Mouse (Mus musculus) hindbrain, postnatal 0 days (tissue): ENCODE results near the gene Myg1. TPM values are rescaled to one million over a fixed set of nuclear protein-coding genes. Genes with fewer than 3 reads are reported as not detected.

Source experiments
- ATAC-seq: fragments of 200-750 bp; cut with Nextera tagmentation; 2 replicates; pipeline ENCODE4 v1.8.0; 2017; ENCODE audit warnings: mild to moderate bottlenecking, moderate TSS enrichment, moderate library complexity
- DNase-seq: peaks from one replicate; pipeline ENCODE4 v3.0.0-alpha.2; 2015; ENCODE audit warnings: low spot score
- H3K27ac ChIP-seq: fragments of 300-500 bp; sonication (generic); 2 replicates; pipeline ENCODE4 v1.5.1; 2014; ENCODE audit warnings: mild to moderate bottlenecking
- H3K27me3 ChIP-seq: fragments of 300-500 bp; sonication (generic); 2 replicates; pipeline ENCODE4 v1.6.1; 2014; ENCODE audit warnings: low read length, mixed read lengths; ENCODE audit not compliant: insufficient read depth
- H3K36me3 ChIP-seq: fragments of 300-500 bp; sonication (generic); 2 replicates; pipeline ENCODE4 v1.6.1; 2014; ENCODE audit warnings: low read length, mixed read lengths; ENCODE audit not compliant: insufficient read depth
- H3K4me1 ChIP-seq: fragments of 300-500 bp; sonication (generic); 2 replicates; pipeline ENCODE4 v1.6.1; 2014; ENCODE audit warnings: antibody characterized with exemption, low read length, mixed read lengths; ENCODE audit not compliant: insufficient read depth
- H3K4me2 ChIP-seq: fragments of 300-500 bp; sonication (generic); 2 replicates; pipeline ENCODE4 v1.6.1; 2014; ENCODE audit warnings: low read depth, mild to moderate bottlenecking, low read length, moderate library complexity, mixed read lengths
- H3K4me3 ChIP-seq: fragments of 300-500 bp; sonication (generic); 2 replicates; pipeline ENCODE4 v1.5.1; 2014; ENCODE audit warnings: low read length
- H3K9ac ChIP-seq: fragments of 300-500 bp; sonication (generic); replicated peaks from 2 replicates; pipeline ENCODE4 v1.6.1; 2014; ENCODE audit warnings: mild to moderate bottlenecking, low read length, moderate library complexity, mixed read lengths
- H3K9me3 ChIP-seq: fragments of 300-500 bp; sonication (generic); 2 replicates; pipeline ENCODE4 v1.6.1; 2016; ENCODE audit warnings: low read length, mixed read lengths
- CTCF ChIP-seq: IDR thresholded peaks from 2 replicates; pipeline ENCODE4 v1.5.1; 2016; ENCODE audit warnings: antibody characterized with exemption, control low read depth, low read depth
- WGBS: fragments of 180-500 bp; shearing (Covaris S2); extraction: QIAGEN DNeasy Blood & Tissue Kit; methylation state at CpG from one replicate; pipeline ENCODE4 v1.1.7; 2014; 5-methylcytosine and 5-hydroxymethylcytosine counted together
- polyA plus RNA-seq: library from polyadenylated mRNA; unstranded; fragments of >200 nt; fragmentation: Nextera tagmentation; extraction: Ambion mirVana; gene quantifications from 2 replicates; pipeline ENCODE4 v1.2.1, GENCODE M21; 2015
- total RNA-seq: library from RNA; depleted of rRNA; stranded (reverse); fragments of >200 nt; gene quantifications from 2 replicates; pipeline ENCODE4 v1.2.3, GENCODE M21; 2014

Myg1 gene
- total and polyA plus RNA-seq, 2 experiments from 2014 or later = 58.0 to 79.8 TPM

DNA sequence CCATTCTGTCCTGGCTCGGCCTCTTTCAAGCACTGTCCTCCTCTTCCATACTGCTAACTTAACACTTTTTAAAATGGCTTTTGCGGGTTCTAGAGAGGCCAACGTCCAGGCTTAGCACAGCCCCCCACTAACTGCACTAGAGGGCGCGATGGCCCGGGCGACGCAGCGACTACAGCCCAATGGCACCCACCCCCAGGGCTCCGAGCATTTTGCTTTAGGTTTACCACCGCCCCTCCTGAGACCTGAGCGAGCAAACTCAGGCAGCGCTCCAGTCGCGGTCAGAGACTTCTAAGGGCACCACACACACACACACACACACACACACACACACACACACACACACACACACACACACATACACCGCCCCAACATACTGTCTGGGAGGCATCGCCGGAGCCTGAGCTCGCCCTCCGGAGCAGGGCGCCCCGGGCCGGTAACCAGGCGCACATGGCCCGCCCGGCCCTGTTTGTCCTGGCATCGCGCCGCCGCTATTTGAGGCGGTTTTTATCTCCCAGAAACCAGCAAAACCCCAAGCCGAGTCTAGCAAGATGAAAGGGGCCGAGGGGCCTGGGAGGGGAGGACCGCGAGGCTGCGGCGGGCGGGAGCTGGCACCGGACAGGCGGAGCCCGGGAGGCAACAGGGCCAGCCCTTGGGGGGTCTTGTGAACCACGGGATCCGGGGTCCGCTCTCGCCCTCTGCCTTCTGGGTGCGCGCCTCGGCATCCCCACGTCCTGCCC is 23.8 kb downstream of the Myg1 start:
- H3K27me3 ChIP-seq = peaks cover 22% of the 10 kb centered on the region
- H3K9ac ChIP-seq = peak overlapping the region; percentile 57
- no peaks in the 10 kb centered on the region for H3K36me3 ChIP-seq
- no peaks in the 10 kb centered on the region for H3K9me3 ChIP-seq
- peaks cover 8% of the 10 kb centered on the region for H3K4me1 ChIP-seq
- H3K4me3 ChIP-seq = peak overlapping the region; percentile 50
- H3K27ac ChIP-seq = peak overlapping the region; percentile 77
- peak; percentile 56 for TF ChIP-seq CTCF
- DNase-seq (peak; percentile 65), ATAC-seq (peak; percentile 56; the same call in 1 of the 2 replicates)
- WGBS = under 1% methylated on average over 47 of the region's 49 CpGs
- H3K4me2 ChIP-seq = peak overlapping the region; percentile 97

DNA sequence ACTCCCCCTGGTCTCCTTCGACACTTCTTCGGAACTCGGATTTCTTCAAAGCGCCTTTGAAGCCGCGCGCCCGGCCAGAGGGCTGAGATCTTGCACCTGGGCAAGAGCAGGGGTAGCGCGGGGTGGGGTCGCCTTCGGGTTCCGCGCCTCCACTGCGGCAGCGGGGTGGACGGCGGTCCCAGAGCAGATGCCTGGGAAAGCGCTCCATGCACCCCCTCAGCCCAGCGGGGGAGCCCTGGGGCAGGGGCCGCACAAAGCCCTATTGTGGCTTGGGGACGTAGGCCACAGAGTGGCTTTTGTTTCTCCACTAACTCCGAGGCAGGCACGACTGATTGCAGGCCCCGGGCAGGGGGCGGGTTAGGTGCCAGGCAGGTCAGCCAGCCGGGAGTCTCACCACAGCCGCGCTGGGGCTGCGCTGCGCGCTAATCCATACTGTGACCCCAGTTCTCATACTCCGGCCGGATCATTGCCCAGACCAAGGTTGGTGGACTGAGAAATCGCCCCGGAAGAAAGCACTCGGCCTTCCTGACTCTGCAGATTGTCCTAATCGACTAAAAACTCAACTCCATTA is 24.4 kb downstream of the Myg1 start:
- H3K4me3 ChIP-seq = peak overlapping the region; percentile 50
- DNase-seq = peak; percentile 34
- H3K4me1 ChIP-seq = peaks cover 8% of the 10 kb centered on the region
- peaks cover 22% of the 10 kb centered on the region for H3K27me3 ChIP-seq
- 2% methylated on average over 38 of the region's 38 CpGs for WGBS
- no peak for TF ChIP-seq CTCF
- ATAC-seq = peak; percentile 61
- peak overlapping the region; percentile 97 for H3K4me2 ChIP-seq
- H3K27ac ChIP-seq = peak overlapping the region; percentile 77
- no peaks in the 10 kb centered on the region for H3K9me3 ChIP-seq
- no peaks in the 10 kb centered on the region for H3K36me3 ChIP-seq
- H3K9ac ChIP-seq = peak overlapping the region; percentile 57

DNA sequence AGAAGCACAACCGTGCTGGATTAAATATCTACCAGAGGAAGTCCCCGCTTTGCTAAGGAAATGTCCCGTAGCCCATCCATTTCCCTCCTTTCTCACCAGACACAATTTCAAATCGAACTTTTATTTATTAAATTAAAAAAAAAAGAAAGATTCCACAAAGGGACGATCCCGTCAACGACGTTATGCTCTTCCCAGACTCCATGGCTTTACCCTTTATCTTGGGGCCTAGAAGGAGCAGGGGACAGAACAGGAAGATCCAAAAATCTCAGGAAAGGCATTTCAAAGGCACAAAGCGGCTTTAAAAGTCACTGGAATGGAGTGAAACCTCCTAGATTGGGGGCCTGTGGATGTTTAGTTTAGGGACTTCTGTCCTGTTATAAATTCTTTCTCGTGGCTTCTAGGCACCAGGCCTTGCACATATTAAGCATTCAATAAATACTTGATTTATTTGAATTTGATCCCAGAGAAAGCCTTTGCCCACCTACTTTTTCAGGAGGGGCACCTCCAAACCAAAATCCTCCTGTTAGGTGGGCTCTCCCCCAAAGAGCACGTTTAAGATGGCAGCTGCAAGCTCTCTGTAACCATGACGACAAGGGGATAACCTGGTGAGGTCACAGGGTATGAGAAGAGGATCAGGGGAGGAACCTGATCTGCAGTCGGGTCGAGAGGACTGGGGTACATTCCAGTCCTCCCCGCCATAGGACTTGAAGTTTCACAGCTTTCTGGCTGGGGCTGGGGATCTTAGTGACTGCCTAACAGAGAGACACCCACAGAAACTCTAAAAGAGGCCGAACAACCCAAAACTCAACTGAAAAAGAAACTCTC is 25.2 kb downstream of the Myg1 start:
- DNase-seq (no peak), ATAC-seq (no peak)
- Histone ChIP-seq H3K4me2 (peak overlapping the region; percentile 97; the same call in 1 of the 2 replicates), H3K9ac (no peak overlapping the region), H3K9me3 (no peaks in the 10 kb centered on the region), H3K27me3 (peaks cover 22% of the 10 kb centered on the region), H3K36me3 (no peaks in the 10 kb centered on the region), H3K4me3 (no peak overlapping the region), H3K4me1 (peaks cover 8% of the 10 kb centered on the region), H3K27ac (no peak overlapping the region)
- TF ChIP-seq CTCF = no peak
- WGBS = 42% methylated on average over 16 of the region's 16 CpGs

DNA sequence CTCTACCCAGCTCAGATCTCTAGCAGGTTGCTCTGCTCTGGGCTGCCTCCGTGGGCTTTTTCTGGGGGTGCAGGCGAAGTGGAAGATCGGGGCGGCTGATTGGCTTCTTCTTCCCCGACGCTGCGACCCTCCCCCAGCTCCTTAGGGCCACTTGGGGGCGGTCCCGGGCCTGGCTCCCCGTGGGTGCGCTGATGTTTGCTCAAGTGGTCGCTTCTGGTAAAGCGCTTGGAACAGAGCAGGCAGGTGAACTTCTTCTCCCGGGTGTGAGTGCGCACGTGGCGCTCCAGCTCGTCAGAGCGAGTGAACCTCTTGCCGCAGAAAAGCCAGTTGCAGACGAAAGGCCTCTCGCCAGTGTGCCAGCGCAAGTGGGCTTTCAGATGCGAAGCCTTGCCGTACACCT is 26.6 kb downstream of the Myg1 start:
- no peak for ATAC-seq
- peaks cover 22% of the 10 kb centered on the region for H3K27me3 ChIP-seq
- no peaks in the 10 kb centered on the region for H3K9me3 ChIP-seq
- H3K4me1 ChIP-seq = peaks cover 8% of the 10 kb centered on the region
- no peak overlapping the region for H3K9ac ChIP-seq
- DNase-seq = peak; percentile 21
- TF ChIP-seq CTCF = peak; percentile 38
- H3K4me3 ChIP-seq = peak overlapping the region; percentile 17; the same call in 1 of the 2 replicates
- 7% methylated on average over 25 of the region's 25 CpGs for WGBS
- H3K27ac ChIP-seq = no peak overlapping the region
- H3K36me3 ChIP-seq = no peaks in the 10 kb centered on the region
- peak overlapping the region; percentile 49 for H3K4me2 ChIP-seq

DNA sequence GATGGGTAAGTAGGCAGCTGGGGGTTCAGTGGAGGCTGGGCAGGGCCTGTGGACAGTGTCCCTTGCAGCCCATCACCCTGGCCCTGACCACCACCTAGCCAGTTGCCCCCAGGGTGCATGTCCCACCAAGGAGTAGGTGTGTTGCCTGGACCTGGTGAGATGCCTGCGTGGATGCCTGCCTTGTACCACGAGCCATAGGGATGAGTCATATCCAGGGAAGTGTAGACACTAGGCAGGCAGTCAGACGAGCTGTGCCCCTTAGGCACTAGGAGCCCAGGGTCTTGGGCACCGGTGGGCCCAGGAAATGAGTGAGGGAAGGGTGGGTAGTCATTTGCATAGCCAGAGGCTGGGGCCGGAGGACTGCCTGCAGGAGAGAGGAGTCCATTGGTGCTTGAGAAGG is 27.3 kb downstream of the Myg1 start:
- Histone ChIP-seq H3K9me3 (no peaks in the 10 kb centered on the region), H3K4me1 (peaks cover 8% of the 10 kb centered on the region), H3K27ac (no peak overlapping the region), H3K9ac (no peak overlapping the region), H3K27me3 (peaks cover 22% of the 10 kb centered on the region), H3K4me3 (no peak overlapping the region), H3K36me3 (no peaks in the 10 kb centered on the region), H3K4me2 (no peak overlapping the region)
- 30% methylated on average over 5 of the region's 5 CpGs for WGBS
- DNase-seq (no peak), ATAC-seq (no peak)
- no peak for TF ChIP-seq CTCF

DNA sequence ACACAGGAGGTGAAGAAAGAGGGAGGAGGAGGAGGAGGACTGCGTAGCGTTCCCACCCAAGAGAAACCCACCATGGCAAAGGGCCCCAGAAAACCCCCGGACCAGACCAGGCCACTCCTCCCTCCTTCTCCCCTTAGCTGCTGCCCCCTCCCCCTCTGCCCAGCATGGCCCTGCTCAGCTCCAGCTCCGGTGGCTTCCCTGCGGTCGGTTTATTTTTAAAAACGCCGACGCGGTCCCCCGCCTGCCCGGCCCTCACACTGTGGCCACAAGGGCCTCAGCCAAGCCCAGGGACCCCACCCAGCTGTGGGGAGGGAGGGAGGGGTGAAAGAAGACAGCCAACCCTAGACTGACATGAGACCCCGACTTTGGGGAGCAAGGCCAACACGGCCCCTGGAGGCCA is 31.1 kb downstream of the Myg1 start:
- Histone ChIP-seq H3K4me2 (peak overlapping the region; percentile 36), H3K27me3 (peaks cover 13% of the 10 kb centered on the region), H3K36me3 (no peaks in the 10 kb centered on the region), H3K9me3 (no peaks in the 10 kb centered on the region), H3K9ac (no peak overlapping the region), H3K4me1 (peaks cover 8% of the 10 kb centered on the region), H3K4me3 (no peak overlapping the region), H3K27ac (no peak overlapping the region)
- whole genome bisulfite sequencing = 13% methylated on average over 14 of the region's 14 CpGs
- no peak for TF ChIP-seq CTCF
- ATAC-seq = no peak
- no peak for DNase-seq
